Mouse (Mus musculus): Measurements from ENCODE around the gene Hist1h2ac. TPM values are rescaled to one million over a fixed set of nuclear protein-coding genes. Genes with fewer than 3 reads are reported as not detected.
"Not testable (repeated sequence)": the region's sequence is repeated elsewhere in the genome, so short reads cannot be mapped to it uniquely, and the experiment has no call there.

Gene Hist1h2ac
- 1 to 10 TPM; 2.9 TPM for total RNA-seq (2021)
- long read RNA-seq, experiment 1: 0 reads
- long read RNA-seq, experiment 2: 0 reads

- peak; percentile 81 to 96 for DNase-seq (ENCODE audit: low spot score in 2 of 2)
These were observed at the start of gene Hist1h2ac, which contains the start of gene Hist1h2bc for GRCm38 (mm10) chr13:23683755-23684281. Hist1h2ac (minus strand) TSS chr13:23683948. Hist1h2bc (plus strand) TSS chr13:23684199.

GRCm38 (mm10) chr13:23732156-23732804 is 48.5 kb upstream of the Hist1h2ac start:
- no peak for DNase-seq (ENCODE audit: low spot score in 2 of 2)

- DNase-seq (ENCODE audit: low spot score in 2 of 2): no peak
These were observed 46.7 kb upstream of the Hist1h2ac start for GRCm38 (mm10) chr13:23730479-23730878.

GRCm38 (mm10) chr13:23729706-23730105 is 46.0 kb upstream of the Hist1h2ac start:
- DNase-seq (ENCODE audit: low spot score in 2 of 2): no peak

- no peak for DNase-seq (ENCODE audit: low spot score in 2 of 2)
These were observed 45.4 kb upstream of the Hist1h2ac start for GRCm38 (mm10) chr13:23729192-23729525.

- no peak for DNase-seq (ENCODE audit: low spot score in 2 of 2)
These were observed 44.9 kb upstream of the Hist1h2ac start for GRCm38 (mm10) chr13:23728472-23729191.

- no peak for DNase-seq (ENCODE audit: low spot score in 2 of 2)
These were observed 41.5 kb upstream of the Hist1h2ac start for GRCm38 (mm10) chr13:23725213-23725612.

- DNase-seq (ENCODE audit: low spot score in 2 of 2): no peak
These were observed 40.5 kb upstream of the Hist1h2ac start for GRCm38 (mm10) chr13:23724239-23724638.

- not testable (repeated sequence) for DNase-seq (ENCODE audit: low spot score in 2 of 2)
These were observed 34.0 kb upstream of the Hist1h2ac start for GRCm38 (mm10) chr13:23717593-23718245.

- no peak for DNase-seq (ENCODE audit: low spot score in 2 of 2)
These were observed 33.4 kb upstream of the Hist1h2ac start for GRCm38 (mm10) chr13:23717176-23717575.

GRCm38 (mm10) chr13:23716261-23717042 is 32.7 kb upstream of the Hist1h2ac start:
- DNase-seq (ENCODE audit: low spot score in 2 of 2): no peak

GRCm38 (mm10) chr13:23710374-23711089 is 26.8 kb upstream of the Hist1h2ac start, which contains the start of gene Hfe:
Hfe (minus strand) TSS chr13:23710854.
- no peak for DNase-seq (ENCODE audit: low spot score in 2 of 2)

- no peak for DNase-seq (ENCODE audit: low spot score in 2 of 2)
These were observed 26.1 kb upstream of the Hist1h2ac start for GRCm38 (mm10) chr13:23709714-23710373.

GRCm38 (mm10) chr13:23708654-23709053 is 24.9 kb upstream of the Hist1h2ac start:
- DNase-seq (ENCODE audit: low spot score in 2 of 2): no peak

GRCm38 (mm10) chr13:23708041-23708440 is 24.3 kb upstream of the Hist1h2ac start:
- DNase-seq (ENCODE audit: low spot score in 2 of 2): no peak

GRCm38 (mm10) chr13:23706771-23707170 is 23.0 kb upstream of the Hist1h2ac start:
- DNase-seq (ENCODE audit: low spot score in 2 of 2): no peak

GRCm38 (mm10) chr13:23705751-23706356 is 22.1 kb upstream of the Hist1h2ac start:
- DNase-seq (ENCODE audit: low spot score in 2 of 2): no peak

GRCm38 (mm10) chr13:23702801-23703200 is 19.1 kb upstream of the Hist1h2ac start:
- not testable (repeated sequence) for DNase-seq (ENCODE audit: low spot score in 2 of 2)

GRCm38 (mm10) chr13:23702220-23702619 is 18.5 kb upstream of the Hist1h2ac start:
- DNase-seq (ENCODE audit: low spot score in 2 of 2): no peak

Measured in layer of hippocampus, postnatal 14 days (tissue).